Mouse (Mus musculus) heart, postnatal 0 days (tissue): ENCODE measurements around the gene Pqbp1.

ENCODE experiments used
- CTCF ChIP-seq: IDR thresholded peaks from 2 replicates; pipeline ENCODE4 v1.5.1; 2016; ENCODE audit warnings: antibody characterized with exemption, control low read depth, low read depth
- EP300 ChIP-seq: IDR thresholded peaks from 2 replicates; pipeline ENCODE4 v1.6.1; 2016; ENCODE audit warnings: antibody characterized with exemption, low read depth

DNA sequence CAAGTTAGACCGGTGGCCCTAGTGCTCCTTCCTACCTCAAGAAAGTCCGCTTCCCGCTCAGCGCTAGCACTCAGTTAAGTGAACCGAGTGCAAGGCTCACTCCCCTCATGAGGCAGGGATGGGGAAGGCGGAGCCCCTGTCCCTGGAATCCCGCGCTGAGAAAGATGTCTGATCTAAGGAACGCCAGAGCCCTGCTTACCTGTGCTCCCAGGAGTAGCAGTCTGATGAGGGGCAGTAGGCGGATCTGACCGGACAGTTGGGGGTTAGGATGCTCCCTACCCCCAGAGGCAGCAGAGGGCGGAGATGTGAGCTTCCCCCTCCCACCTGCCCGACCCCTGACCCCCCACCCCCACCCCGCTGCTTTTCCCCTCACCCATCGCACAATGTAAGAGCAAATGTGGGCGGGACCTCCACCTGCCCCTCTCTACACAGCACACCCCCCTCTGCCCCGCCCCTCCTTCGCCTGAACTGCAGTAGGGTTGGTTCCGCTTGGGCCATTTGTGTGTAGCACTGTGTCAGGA lies 29.3 kb upstream of the Pqbp1 start, which contains the start of gene Eras:
- TF ChIP-seq CTCF (no peak), EP300 (no peak)
